Mouse (Mus musculus): ENCODE results near the gene Dnajc24.

DNA sequence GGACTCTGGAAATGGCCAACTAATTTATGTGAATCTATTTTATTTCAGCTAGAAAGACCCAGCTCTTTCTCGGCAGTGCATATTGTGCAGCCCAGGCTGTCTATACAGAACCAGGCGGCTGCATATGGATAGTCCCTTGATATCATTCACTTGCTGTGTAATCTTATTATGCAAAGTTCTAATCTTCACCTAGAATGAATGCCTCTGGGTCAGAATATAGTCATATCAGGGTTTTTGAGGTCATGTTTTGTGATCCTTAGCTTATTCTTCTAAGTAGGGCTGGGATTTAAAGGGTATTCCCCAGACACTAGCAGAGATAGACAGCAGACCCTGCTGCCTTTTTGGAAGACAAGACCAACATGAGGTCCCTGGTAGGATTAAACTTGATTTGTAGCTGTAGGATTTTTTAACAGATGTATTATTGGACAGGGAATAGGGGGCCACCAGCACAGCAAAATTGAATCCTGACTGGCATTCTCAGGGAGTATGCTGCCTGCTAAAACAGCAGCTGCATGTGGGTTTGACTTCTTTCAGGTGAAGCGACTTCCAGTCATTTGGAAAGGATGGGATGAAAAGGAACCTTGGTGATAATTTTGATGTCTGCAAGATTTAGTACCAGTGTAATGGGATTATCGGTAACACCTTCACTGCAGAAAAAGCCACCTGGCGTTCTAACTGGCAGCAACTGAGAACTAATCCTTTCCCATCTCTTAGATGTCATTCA lies 85.6 kb downstream of the Dnajc24 start:
- no peak for TF ChIP-seq POLR2A (IDR thresholded peaks at IDR 0.05; ENCODE audit: low read depth, low read length)
- no peak for TF ChIP-seq CTCF (conservative IDR thresholded peaks at IDR 0.05; ENCODE audit: insufficient read depth, insufficient read length, low read depth, low read length)

Measured in kidney, adult 2 months (tissue).